Mouse (Mus musculus) bone marrow macrophage, adult 2 months (primary cell): ENCODE measurements around the gene Arih2.

Experiments
- CTCF ChIP-seq: IDR thresholded peaks from 2 replicates; pipeline ENCODE4 v1.5.1; 2012; ENCODE audit warnings: low read depth, mild to moderate bottlenecking, low read length, moderate library complexity
- POLR2A ChIP-seq: IDR thresholded peaks from 2 replicates; pipeline ENCODE4 v1.6.1; 2012; ENCODE audit warnings: mild to moderate bottlenecking, low read depth, low read length, borderline replicate concordance

DNA sequence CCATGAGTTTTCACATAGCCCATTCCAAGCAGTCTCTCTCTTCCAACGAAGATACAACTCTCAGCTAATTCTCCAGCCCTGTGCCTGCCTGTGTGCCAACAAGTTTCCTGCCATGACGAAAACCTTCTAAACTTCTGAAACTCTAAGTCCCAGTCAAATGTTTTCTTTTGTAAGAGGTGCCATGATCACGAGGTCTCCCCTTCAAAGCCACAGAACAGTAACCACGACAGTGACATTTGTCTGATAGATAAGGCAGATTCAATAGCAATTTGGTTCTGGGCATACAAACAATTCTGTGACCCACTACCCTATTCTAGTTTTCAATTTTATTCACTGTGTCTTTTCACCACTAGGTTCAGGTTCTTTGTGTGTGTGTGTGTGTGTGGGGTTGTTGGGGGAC is 21.0 kb downstream of the Arih2 start:
- TF ChIP-seq POLR2A: no peak
- TF ChIP-seq CTCF: no peak
